Mouse (Mus musculus) v-Abl transformed pro-B cells (cell line): ENCODE measurements around the gene Evi5.

Experiments
- in situ Hi-C, 2 experiments: fragments of 400-800 bp; cut with MboI; formaldehyde crosslinking; loops; one replicate each; pipeline ENCODE4 v1.15.1; 2025; ENCODE audit not compliant: unreplicated experiment in 2 of 2

Evi5 gene

GRCm38 (mm10) chr5:107829998-107830560, 44.8 kb downstream of the Evi5 start, which contains the start of gene Ube2d2b:
Gene Ube2d2b (plus strand): TSS chr5:107830099.
- in situ Hi-C loops, result no loop called here

- in situ Hi-C loops, result no loop called here
Measured at GRCm38 (mm10) chr5:107822521-107822920, 52.4 kb downstream of the Evi5 start.

DNA sequence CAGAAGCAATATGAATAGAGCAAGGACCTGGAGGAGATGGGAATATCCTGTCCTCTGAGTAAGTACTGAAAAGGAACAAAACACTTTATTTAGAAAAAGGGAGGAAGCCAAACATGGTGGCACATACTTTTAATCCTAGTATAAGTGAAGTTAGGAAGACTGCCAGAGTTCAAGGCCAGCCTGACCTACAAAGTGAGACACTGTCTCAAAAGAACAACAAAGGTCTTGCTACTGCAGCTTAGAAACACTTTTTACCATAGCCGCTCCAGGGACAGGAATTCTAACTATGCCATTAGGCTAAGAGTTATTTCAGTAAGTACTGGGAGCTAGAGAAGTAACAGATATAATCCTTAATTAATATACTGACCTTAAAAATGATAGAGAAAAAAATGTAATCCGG, 60.3 kb downstream of the Evi5 start:
- in situ Hi-C loops, result no loop called here

- in situ Hi-C loops, result no loop called here
Measured at GRCm38 (mm10) chr5:107807496-107807895, 67.4 kb downstream of the Evi5 start.

DNA sequence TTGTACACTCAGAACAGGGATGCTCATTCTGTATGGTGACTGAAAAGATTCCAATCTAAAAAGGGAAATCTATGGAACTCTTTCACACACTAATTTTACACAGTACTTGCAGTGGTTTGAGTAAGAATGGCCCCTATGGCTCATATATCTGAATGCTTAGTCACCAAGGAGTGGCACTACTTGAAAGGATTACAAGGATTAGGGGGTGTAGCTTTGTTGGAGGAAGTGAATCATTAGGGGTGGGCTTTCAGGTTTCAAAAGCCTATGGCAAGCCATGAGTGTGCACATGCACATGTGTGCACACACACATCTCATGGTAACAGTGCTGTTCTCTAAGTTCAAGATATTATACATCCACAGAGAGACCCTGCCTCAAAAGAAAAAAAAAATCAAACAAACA, 72.3 kb downstream of the Evi5 start:
- in situ Hi-C loops, result no loop called here

DNA sequence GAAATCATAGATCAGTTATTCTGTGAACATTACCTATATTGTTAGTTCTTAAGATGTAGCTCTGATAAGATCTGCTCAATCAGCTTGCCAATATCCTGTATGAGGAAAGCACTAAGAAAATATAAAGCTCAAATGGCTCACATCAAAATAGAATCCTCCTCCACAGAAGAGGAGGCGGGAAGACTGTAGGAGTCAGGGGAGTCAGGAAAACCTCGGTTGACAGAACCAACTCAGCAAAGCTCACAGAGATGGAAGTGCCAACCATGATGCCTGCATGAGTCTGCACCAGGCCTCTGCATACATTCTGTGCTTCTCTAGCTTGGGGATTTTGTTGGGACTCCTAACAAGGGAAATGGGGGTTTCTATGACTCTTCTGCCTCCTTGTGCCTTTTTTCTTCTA, 73.7 kb downstream of the Evi5 start:
- in situ Hi-C loops, result no loop called here

DNA sequence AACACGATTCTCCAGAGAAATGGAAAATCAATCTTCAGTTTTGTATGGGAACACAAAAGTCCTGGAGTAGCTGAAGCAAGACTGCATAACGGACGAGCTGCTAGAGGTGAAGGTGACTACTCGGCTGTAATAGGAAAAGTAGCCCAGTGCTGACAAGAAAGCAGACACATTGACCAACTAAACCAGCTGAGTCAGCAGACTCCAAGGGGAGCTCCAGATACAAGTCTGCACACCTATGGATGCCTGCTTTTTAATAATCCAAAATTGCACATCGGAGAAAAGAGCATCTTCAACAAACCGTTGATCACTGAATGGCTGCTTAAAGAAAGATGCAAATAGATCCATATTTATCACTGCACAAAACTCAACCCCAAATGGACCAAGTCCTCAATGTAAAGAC, 76.6 kb downstream of the Evi5 start:
- in situ Hi-C loops, result loop anchor here (10.0 to 25.0 kb wide), 2 partner anchors 111 to 183 kb away; no protein-coding TSS in a partner anchor

DNA sequence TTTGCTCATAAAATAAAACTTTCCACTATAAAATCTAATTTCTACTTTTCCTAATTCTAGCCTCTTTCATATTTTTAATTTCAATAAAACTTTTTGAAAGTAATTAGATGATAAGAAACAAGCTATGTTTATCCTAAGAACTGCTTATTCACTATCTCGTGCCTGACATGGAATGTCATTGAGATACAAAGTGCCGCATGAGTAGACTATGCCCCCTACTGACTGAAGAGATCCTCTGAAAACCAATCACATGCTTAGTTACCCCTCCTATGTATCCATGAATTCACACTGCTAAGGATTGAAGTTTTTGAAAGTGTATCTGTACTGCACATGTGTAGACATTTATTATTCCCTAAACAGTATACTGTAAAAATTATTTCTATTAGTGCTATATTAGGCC, 81.0 kb downstream of the Evi5 start:
- in situ Hi-C loops, result loop anchor here (5.0 to 25.0 kb wide), 3 partner anchors 107 to 179 kb away; no protein-coding TSS in a partner anchor

DNA sequence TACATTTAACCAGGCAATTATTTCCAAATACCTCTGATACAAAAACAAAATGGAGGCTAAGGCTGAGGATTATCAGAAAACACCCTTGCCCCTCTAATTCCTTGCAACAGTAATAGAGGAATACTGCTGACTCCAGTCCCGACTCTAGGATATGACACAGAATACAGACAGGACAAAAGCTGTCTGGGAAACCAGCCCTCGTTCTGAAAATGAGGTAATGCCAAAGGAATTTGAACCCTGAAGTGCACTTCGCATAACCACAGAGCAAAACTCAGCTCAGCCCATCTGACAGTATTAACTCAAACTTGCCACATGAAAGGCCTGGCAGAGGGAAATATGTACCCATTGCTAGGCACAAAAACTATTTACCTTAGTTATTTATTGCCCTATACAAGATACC, 81.6 kb downstream of the Evi5 start:
- in situ Hi-C loops, result loop anchor here (5.0 to 25.0 kb wide), 3 partner anchors 106 to 178 kb away; no protein-coding TSS in a partner anchor

GRCm38 (mm10) chr5:107792516-107792915, 82.4 kb downstream of the Evi5 start:
- in situ Hi-C loops, result loop anchor here (5.0 to 25.0 kb wide), 3 partner anchors 105 to 178 kb away; no protein-coding TSS in a partner anchor

GRCm38 (mm10) chr5:107791966-107792365, 82.9 kb downstream of the Evi5 start:
- in situ Hi-C loops, result loop anchor here (5.0 to 25.0 kb wide), 3 partner anchors 105 to 177 kb away; no protein-coding TSS in a partner anchor

- in situ Hi-C loops, result loop anchor here in 1 of 2 experiments (25.0 kb wide), 1 partner anchor 102 kb away; no protein-coding TSS in a partner anchor
Measured at GRCm38 (mm10) chr5:107789492-107789891, 85.4 kb downstream of the Evi5 start.

DNA sequence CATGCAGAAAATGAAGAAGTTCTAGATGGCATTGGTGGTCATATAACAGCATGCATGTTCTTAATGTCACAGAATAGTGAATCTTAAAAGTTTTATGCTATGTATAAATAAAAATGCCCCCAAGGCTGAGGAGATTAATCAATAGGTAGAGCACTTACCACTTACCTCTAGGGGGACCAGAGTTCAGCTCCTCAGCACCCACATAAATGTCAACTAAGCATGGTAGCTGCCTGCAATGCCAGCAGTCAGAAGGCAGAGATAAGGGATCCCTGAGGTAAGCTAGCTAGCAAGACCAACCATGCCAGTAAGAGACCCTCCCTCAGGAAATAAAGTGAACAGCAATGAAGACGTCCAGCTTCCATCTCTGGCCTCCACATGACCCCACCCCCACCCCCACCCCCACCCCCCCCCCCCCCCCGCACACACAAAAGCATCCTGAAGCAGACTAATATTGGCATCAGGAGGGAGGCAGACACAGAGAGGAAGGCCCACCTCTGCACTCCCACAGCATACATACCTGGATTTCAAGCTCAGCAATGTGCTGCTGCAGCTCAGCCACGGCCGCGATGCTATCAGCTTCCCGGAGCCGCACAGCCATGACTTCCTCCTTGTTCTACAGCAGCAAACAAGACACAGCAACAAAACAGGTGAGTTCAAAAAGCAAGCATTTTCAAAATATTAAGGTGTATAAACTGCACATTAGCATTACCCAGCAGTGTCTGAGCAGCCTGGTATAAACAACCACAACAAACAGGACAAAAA, 87.0 kb downstream of the Evi5 start:
- in situ Hi-C loops, result loop anchor here in 1 of 2 experiments (25.0 kb wide), 1 partner anchor 101 kb away; no protein-coding TSS in a partner anchor

DNA sequence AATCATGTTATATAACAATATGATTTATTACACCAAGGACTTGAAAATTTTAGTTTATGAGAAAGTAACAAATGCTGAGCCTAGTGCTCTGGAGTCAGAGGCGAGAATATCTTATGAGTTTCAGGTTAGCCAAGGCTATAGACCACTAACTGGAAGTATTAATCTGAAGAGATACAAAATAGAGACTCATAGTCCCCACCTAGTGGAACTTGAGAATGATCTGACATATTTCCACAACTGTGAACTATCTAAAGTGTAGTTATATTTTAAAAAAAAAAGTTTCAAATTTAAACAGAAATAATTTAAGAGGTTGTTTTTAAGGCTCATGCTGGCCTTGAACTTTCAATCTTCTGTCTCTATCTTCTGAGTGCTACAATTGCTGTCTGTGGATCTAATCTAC, 92.5 kb downstream of the Evi5 start:
- in situ Hi-C loops, result loop anchor here in 1 of 2 experiments (5.0 to 25.0 kb wide), 2 partner anchors 95 to 165 kb away; no protein-coding TSS in a partner anchor

- in situ Hi-C loops, result loop anchor here in 1 of 2 experiments (25.0 kb wide), 1 partner anchor 91 kb away; no protein-coding TSS in a partner anchor
Measured at GRCm38 (mm10) chr5:107778763-107779162, 96.1 kb downstream of the Evi5 start.

DNA sequence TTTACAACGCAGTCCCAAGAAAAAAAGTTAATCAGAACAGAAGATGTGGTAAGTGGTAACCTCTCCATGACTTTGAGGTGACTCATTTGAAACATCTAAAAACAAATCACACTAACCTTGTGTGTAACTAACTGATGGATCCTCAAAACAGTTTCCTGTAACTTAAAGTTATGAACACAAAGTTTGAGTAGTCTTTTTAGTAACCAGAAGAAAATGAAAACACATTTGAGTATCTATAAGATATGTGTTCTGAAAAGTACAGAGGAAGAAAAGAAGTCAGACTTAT, 97.4 kb downstream of the Evi5 start:
- in situ Hi-C loops, result loop anchor here in 1 of 2 experiments (25.0 kb wide), 1 partner anchor 90 kb away; no protein-coding TSS in a partner anchor

GRCm38 (mm10) chr5:107776777-107777544, 97.9 kb downstream of the Evi5 start:
- in situ Hi-C loops, result loop anchor here in 1 of 2 experiments (25.0 kb wide), 1 partner anchor 90 kb away; no protein-coding TSS in a partner anchor

DNA sequence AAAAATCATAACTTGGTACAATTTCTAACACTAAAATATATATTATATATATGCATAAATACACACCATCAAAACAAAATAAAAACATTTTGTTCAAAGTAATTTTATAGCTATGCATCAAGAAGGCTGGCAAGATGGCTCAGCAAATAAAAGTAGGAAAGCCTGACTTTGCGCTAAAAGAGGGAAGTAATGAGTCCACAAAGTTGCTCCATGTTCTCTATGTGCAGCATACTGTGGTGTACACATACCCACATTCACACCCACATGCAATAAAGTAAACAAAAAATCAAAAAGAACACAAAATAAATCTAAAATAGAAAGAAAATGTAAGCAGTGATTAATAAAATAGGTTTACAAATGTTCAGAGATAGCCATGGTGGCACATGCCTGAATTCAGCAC, 99.0 kb downstream of the Evi5 start:
- in situ Hi-C loops, result loop anchor here in 1 of 2 experiments (25.0 kb wide), 1 partner anchor 89 kb away; no protein-coding TSS in a partner anchor

- in situ Hi-C loops, result no loop called here
Measured at GRCm38 (mm10) chr5:107772049-107772448, 102.9 kb downstream of the Evi5 start.

- in situ Hi-C loops, result no loop called here
Measured at GRCm38 (mm10) chr5:107768224-107768623, 106.7 kb downstream of the Evi5 start.

GRCm38 (mm10) chr5:107765946-107766345, 109.0 kb downstream of the Evi5 start:
- in situ Hi-C loops, result no loop called here
